Mouse (Mus musculus) forebrain, postnatal 0 days (tissue): Measurements from ENCODE around the gene Napepld. TPM values are rescaled to one million over a fixed set of nuclear protein-coding genes. Genes with fewer than 3 reads are reported as not detected.
"Not testable (repeated sequence)": the region's sequence is repeated elsewhere in the genome, so short reads cannot be mapped to it uniquely, and the experiment has no call there.

Source experiments
- ATAC-seq: fragments of 200-750 bp; cut with Nextera tagmentation; 2 replicates; pipeline ENCODE4 v1.8.0; 2017; ENCODE audit warnings: mild to moderate bottlenecking, moderate library complexity
- DNase-seq: peaks from one replicate; pipeline ENCODE4 v3.0.0-alpha.2; 2015
- H3K27ac ChIP-seq: fragments of 300-500 bp; sonication (generic); 2 replicates; pipeline ENCODE4 v1.5.1; 2014; ENCODE audit warnings: low read depth, mild to moderate bottlenecking, antibody characterized with exemption, low read length, moderate library complexity, mixed read lengths
- H3K27me3 ChIP-seq: fragments of 300-500 bp; sonication (generic); 2 replicates; pipeline ENCODE4 v1.6.1; 2014; ENCODE audit warnings: mild to moderate bottlenecking, low read length, mixed read lengths; ENCODE audit not compliant: insufficient read depth
- H3K36me3 ChIP-seq: fragments of 300-500 bp; sonication (generic); 2 replicates; pipeline ENCODE4 v1.6.1; 2014; ENCODE audit warnings: mild to moderate bottlenecking, moderate library complexity; ENCODE audit not compliant: insufficient read depth
- H3K4me1 ChIP-seq: fragments of 300-500 bp; sonication (generic); 2 replicates; pipeline ENCODE4 v1.6.1; 2014; ENCODE audit warnings: antibody characterized with exemption; ENCODE audit not compliant: insufficient read depth
- H3K4me2 ChIP-seq: fragments of 300-500 bp; sonication (generic); 2 replicates; pipeline ENCODE4 v1.6.1; 2014; ENCODE audit warnings: low read depth, mild to moderate bottlenecking, moderate library complexity
- H3K4me3 ChIP-seq: fragments of 300-500 bp; sonication (generic); 2 replicates; pipeline ENCODE4 v1.5.1; 2014; ENCODE audit warnings: low read depth, low read length, mixed read lengths
- H3K9ac ChIP-seq: fragments of 300-500 bp; sonication (generic); 2 replicates; pipeline ENCODE4 v1.6.1; 2014; ENCODE audit warnings: mild to moderate bottlenecking
- H3K9me3 ChIP-seq: fragments of 300-500 bp; sonication (generic); 2 replicates; pipeline ENCODE4 v1.6.1; 2016; ENCODE audit warnings: low read length
- CTCF ChIP-seq: sonication (generic); IDR thresholded peaks from 2 replicates; pipeline ENCODE4 v1.5.1; 2016; ENCODE audit warnings: antibody characterized with exemption, control low read depth, low read depth
- WGBS: fragments of 180-500 bp; shearing (Covaris S2); extraction: QIAGEN DNeasy Blood & Tissue Kit; methylation state at CpG from one replicate; pipeline ENCODE4 v1.1.7; 2014; 5-methylcytosine and 5-hydroxymethylcytosine counted together
- polyA plus RNA-seq: library from polyadenylated mRNA; unstranded; fragments of >200 nt; fragmentation: Nextera tagmentation; extraction: Ambion mirVana; gene quantifications from 2 replicates; pipeline ENCODE4 v1.2.1, GENCODE M21; 2015
- total RNA-seq: library from RNA; depleted of rRNA; stranded (reverse); fragments of >200 nt; gene quantifications from 2 replicates; pipeline ENCODE4 v1.2.3, GENCODE M21; 2014

Gene Napepld
- total and polyA plus RNA-seq, 2 experiments from 2014 or later: 1.1 to 3.7 TPM

- Histone ChIP-seq H3K4me1 (0 out of 2 replicates have a peak, but pooled peaks cover 3% of the 10 kb centered on the region), H3K4me2 (no peak overlapping the region), H3K36me3 (no peaks in the 10 kb centered on the region), H3K9ac (no peak overlapping the region), H3K27ac (0 out of 2 replicates have a peak overlapping the region, but pooled peaks have one; percentile 1), H3K27me3 (no peaks in the 10 kb centered on the region), H3K9me3 (no peaks in the 10 kb centered on the region), H3K4me3 (no peak overlapping the region)
- DNase-seq (peak; percentile 28), ATAC-seq (peak; percentile 43; the same call in 1 of the 2 replicates)
- no peak for TF ChIP-seq CTCF
- 7% methylated on average over 7 of the region's 7 CpGs for WGBS
Measured at GRCm38 (mm10) chr5:21724872-21725271, 23.7 kb upstream of the Napepld start.

- H3K4me1 ChIP-seq: 0 out of 2 replicates have a peak, but pooled peaks cover 3% of the 10 kb centered on the region
- H3K36me3 ChIP-seq: no peaks in the 10 kb centered on the region
- no peak overlapping the region for H3K9ac ChIP-seq
- WGBS: 16% methylated on average over 1 of the region's 1 CpGs
- no peaks in the 10 kb centered on the region for H3K9me3 ChIP-seq
- ATAC-seq (no peak), DNase-seq (no peak)
- H3K4me2 ChIP-seq: no peak overlapping the region
- no peak overlapping the region for H3K4me3 ChIP-seq
- no peaks in the 10 kb centered on the region for H3K27me3 ChIP-seq
- H3K27ac ChIP-seq: 0 out of 2 replicates have a peak overlapping the region, but pooled peaks have one; percentile 1
- no peak for TF ChIP-seq CTCF
Measured at GRCm38 (mm10) chr5:21724427-21724826, 23.2 kb upstream of the Napepld start.

- DNase-seq: no peak
- no peak overlapping the region for H3K9ac ChIP-seq
- H3K27me3 ChIP-seq: no peaks in the 10 kb centered on the region
- no peaks in the 10 kb centered on the region for H3K4me1 ChIP-seq
- H3K9me3 ChIP-seq: no peaks in the 10 kb centered on the region
- ATAC-seq: no peak
- H3K27ac ChIP-seq: no peak overlapping the region
- TF ChIP-seq CTCF: no peak
- no peak overlapping the region for H3K4me2 ChIP-seq
- no peak overlapping the region for H3K4me3 ChIP-seq
- WGBS: 93% methylated on average over 2 of the region's 2 CpGs
- no peaks in the 10 kb centered on the region for H3K36me3 ChIP-seq
Measured at GRCm38 (mm10) chr5:21719209-21719608, 18.0 kb upstream of the Napepld start.

- 86% methylated on average over 5 of the region's 5 CpGs for WGBS
- no peak for TF ChIP-seq CTCF
- no peak for ATAC-seq
Measured at GRCm38 (mm10) chr5:21718546-21718945, 17.4 kb upstream of the Napepld start.

GRCm38 (mm10) chr5:21717165-21717715 lies 16.0 kb upstream of the Napepld start:
- 56% methylated on average over 10 of the region's 10 CpGs for WGBS
- DNase-seq: peak; percentile 9

More at GRCm38 (mm10) chr5:21718546-21718945, 17.4 kb upstream of the Napepld start:
- Histone ChIP-seq H3K27ac (no peak overlapping the region), H3K9ac (no peak overlapping the region), H3K27me3 (no peaks in the 10 kb centered on the region), H3K9me3 (no peaks in the 10 kb centered on the region), H3K4me2 (no peak overlapping the region), H3K36me3 (no peaks in the 10 kb centered on the region), H3K4me3 (no peak overlapping the region), H3K4me1 (no peaks in the 10 kb centered on the region)
- no peak for DNase-seq

GRCm38 (mm10) chr5:21714447-21714846 lies 13.3 kb upstream of the Napepld start:
- 96% methylated on average over 4 of the region's 4 CpGs for WGBS

More at GRCm38 (mm10) chr5:21717165-21717715, 16.0 kb upstream of the Napepld start:
- TF ChIP-seq CTCF: no peak
- Histone ChIP-seq H3K9me3 (no peaks in the 10 kb centered on the region), H3K36me3 (no peaks in the 10 kb centered on the region), H3K27ac (no peak overlapping the region), H3K27me3 (no peaks in the 10 kb centered on the region), H3K4me3 (no peak overlapping the region), H3K9ac (no peak overlapping the region), H3K4me1 (no peaks in the 10 kb centered on the region), H3K4me2 (no peak overlapping the region)
- peak; percentile 48 for ATAC-seq

GRCm38 (mm10) chr5:21712127-21712715 lies 11.0 kb upstream of the Napepld start:
- no peak for DNase-seq
- Histone ChIP-seq H3K9me3 (no peaks in the 10 kb centered on the region), H3K9ac (no peak overlapping the region), H3K4me1 (no peaks in the 10 kb centered on the region), H3K4me2 (no peak overlapping the region), H3K36me3 (no peaks in the 10 kb centered on the region), H3K27ac (no peak overlapping the region), H3K4me3 (no peak overlapping the region), H3K27me3 (no peaks in the 10 kb centered on the region)
- WGBS: 67% methylated on average over 13 of the region's 13 CpGs
- no peak for ATAC-seq
- no peak for TF ChIP-seq CTCF

More at GRCm38 (mm10) chr5:21714447-21714846, 13.3 kb upstream of the Napepld start:
- DNase-seq (no peak), ATAC-seq (no peak)
- Histone ChIP-seq H3K4me2 (no peak overlapping the region), H3K27ac (no peak overlapping the region), H3K4me1 (no peaks in the 10 kb centered on the region), H3K9me3 (no peaks in the 10 kb centered on the region), H3K4me3 (no peak overlapping the region), H3K9ac (no peak overlapping the region), H3K36me3 (no peaks in the 10 kb centered on the region), H3K27me3 (no peaks in the 10 kb centered on the region)
- no peak for TF ChIP-seq CTCF

- not testable (repeated sequence) for H3K4me3 ChIP-seq, H3K9ac ChIP-seq, H3K9me3 ChIP-seq, DNase-seq, H3K4me2 ChIP-seq, ATAC-seq, H3K36me3 ChIP-seq, H3K4me1 ChIP-seq, H3K27ac ChIP-seq, H3K27me3 ChIP-seq
- WGBS: 77% methylated on average over 8 of the region's 8 CpGs
Measured at GRCm38 (mm10) chr5:21708011-21708410, 6.8 kb upstream of the Napepld start.
